Mouse (Mus musculus): Measurements from ENCODE around the gene Gm47791.

The Gm47791 gene

GRCm38 (mm10) chr1:82771022-82771586 is at the start of gene Gm47791:
Gene Gm47791, minus strand, starts transcription at chr1:82771243.
- no peak for DNase-seq (ENCODE audit: low read depth, low spot score)

GRCm38 (mm10) chr1:82820626-82821186 is 49.7 kb upstream of the Gm47791 start:
- no peak for DNase-seq (ENCODE audit: low read depth, low spot score)

- DNase-seq (ENCODE audit: low read depth, low spot score) = no peak
Observed at GRCm38 (mm10) chr1:82820179-82820578, 49.1 kb upstream of the Gm47791 start.

GRCm38 (mm10) chr1:82819366-82819765 is 48.3 kb upstream of the Gm47791 start:
- DNase-seq (ENCODE audit: low read depth, low spot score) = no peak

- DNase-seq (ENCODE audit: low read depth, low spot score) = no peak
Observed at GRCm38 (mm10) chr1:82815941-82816716, 45.1 kb upstream of the Gm47791 start.

- no peak for DNase-seq (ENCODE audit: low read depth, low spot score)
Observed at GRCm38 (mm10) chr1:82811766-82812165, 40.7 kb upstream of the Gm47791 start.

GRCm38 (mm10) chr1:82808564-82808963 is 37.5 kb upstream of the Gm47791 start:
- no peak for DNase-seq (ENCODE audit: low read depth, low spot score)

GRCm38 (mm10) chr1:82807206-82807605 is 36.2 kb upstream of the Gm47791 start:
- DNase-seq (ENCODE audit: low read depth, low spot score) = no peak

- DNase-seq (ENCODE audit: low read depth, low spot score) = no peak
Observed at GRCm38 (mm10) chr1:82806391-82806790, 35.3 kb upstream of the Gm47791 start.

GRCm38 (mm10) chr1:82804059-82804458 is 33.0 kb upstream of the Gm47791 start:
- no peak for DNase-seq (ENCODE audit: low read depth, low spot score)

- DNase-seq (ENCODE audit: low read depth, low spot score) = no peak
Observed at GRCm38 (mm10) chr1:82803608-82804007, 32.6 kb upstream of the Gm47791 start.

GRCm38 (mm10) chr1:82801105-82801783 is 30.2 kb upstream of the Gm47791 start:
- no peak for DNase-seq (ENCODE audit: low read depth, low spot score)

GRCm38 (mm10) chr1:82798922-82799321 is 27.9 kb upstream of the Gm47791 start:
- DNase-seq (ENCODE audit: low read depth, low spot score) = no peak

GRCm38 (mm10) chr1:82798304-82798703 is 27.3 kb upstream of the Gm47791 start:
- no peak for DNase-seq (ENCODE audit: low read depth, low spot score)

GRCm38 (mm10) chr1:82797088-82797487 is 26.0 kb upstream of the Gm47791 start:
- no peak for DNase-seq (ENCODE audit: low read depth, low spot score)

GRCm38 (mm10) chr1:82795702-82796443 is 24.8 kb upstream of the Gm47791 start:
- DNase-seq (ENCODE audit: low read depth, low spot score) = no peak

- no peak for DNase-seq (ENCODE audit: low read depth, low spot score)
Observed at GRCm38 (mm10) chr1:82795211-82795610, 24.2 kb upstream of the Gm47791 start.

GRCm38 (mm10) chr1:82793986-82794385 is 22.9 kb upstream of the Gm47791 start:
- DNase-seq (ENCODE audit: low read depth, low spot score) = peak; percentile 79

- DNase-seq (ENCODE audit: low read depth, low spot score) = no peak
Observed at GRCm38 (mm10) chr1:82793110-82793509, 22.1 kb upstream of the Gm47791 start.

GRCm38 (mm10) chr1:82792238-82792637 is 21.2 kb upstream of the Gm47791 start:
- no peak for DNase-seq (ENCODE audit: low read depth, low spot score)

- no peak for DNase-seq (ENCODE audit: low read depth, low spot score)
Observed at GRCm38 (mm10) chr1:82791105-82791504, 20.1 kb upstream of the Gm47791 start.

- peak; percentile 58 for DNase-seq (ENCODE audit: low read depth, low spot score)
Observed at GRCm38 (mm10) chr1:82788070-82788469, 17.0 kb upstream of the Gm47791 start.

Measured in telencephalon, adult 2 months (tissue).